In genomic region chr5:129138576-129138975, GRCm38 (mm10) we compare ENCODE assay signal across 8 mouse cellular contexts. TPM values are rescaled to one million over a fixed set of nuclear protein-coding genes. Genes with fewer than 3 reads are reported as not detected.
DNase-seq lines count a peak whose midpoint lies in the region; ATAC-seq lines count a peak whose summit lies in the region.
"Had no signal": no experiment of that assay in that cellular context is flagged by ENCODE, and none has a peak within 500 bp of the region (broad histone marks: within the 10 kb centered on the region; RNA-seq: fewer than 3 reads in every experiment).

No protein-coding gene starts in this region.

- ATAC-seq in heart, embryonic 12.5 days (ENCODE audit: insufficient number of reproducible peaks, low FRiP score) = no peak

- WGBS in heart, embryonic 12.5 days = 72% methylated on average over 15 of the region's 15 CpGs

- H3K9me3 ChIP-seq in heart, embryonic 12.5 days (replicated peaks) = no peaks in the 10 kb centered on the region

- no peaks in the 10 kb centered on the region for H3K36me3 ChIP-seq in heart, embryonic 12.5 days

- H3K9ac ChIP-seq in heart, embryonic 12.5 days = no peak overlapping the region

- H3K4me1 ChIP-seq in heart, embryonic 12.5 days (replicated peaks) = 0 out of 2 replicates have a peak, but pooled peaks cover 2% of the 10 kb centered on the region

- H3K27ac ChIP-seq in heart, embryonic 12.5 days (ENCODE audit: poor library complexity, severe bottlenecking) = no peak overlapping the region

- no peak overlapping the region for H3K4me2 ChIP-seq in heart, embryonic 12.5 days

- H3K27me3 ChIP-seq in heart, embryonic 12.5 days (replicated peaks) = no peaks in the 10 kb centered on the region

- DNase-seq in heart, postnatal 36 days = peak; percentile 5 to 17
- peak; percentile 27 for DNase-seq in gastrocnemius, postnatal 14 days
- peak; percentile 36 to 49 for DNase-seq in layer of hippocampus, postnatal 10 days (ENCODE audit: low spot score in 2 of 2)
- DNase-seq in right cerebral cortex, postnatal 25 days = peak; percentile 69
- DNase-seq in adrenal gland, postnatal 25 days = no peak
- no peak for DNase-seq in neural tube, embryonic 10.5 days (ENCODE audit: extremely low spot score, low spot score)
- DNase-seq: thymus, adult 2 months had no signal

- intact Hi-C loops in heart, postnatal 36 days (cut with DNase I) = no loop called here
- intact Hi-C loops in gastrocnemius, postnatal 14 days (cut with DNase I; ENCODE audit: low total_unique reads) = no loop called here

- H3K4me3 ChIP-seq in heart, embryonic 12.5 days = no peak overlapping the region

RNA-seq across cellular contexts. Expression of gene Adgrd1, which starts 42.0 kb away (rescaled TPM):
- total RNA-seq in heart, postnatal 36 days (2021) = 1 to 10 TPM; 4.7 to 5.9 TPM
- polyA plus RNA-seq in heart, embryonic 12.5 days (2016; fragmentation: Nextera tagmentation; extraction: Ambion mirVana) = 0.31 and 0.54 TPM in 2 replicates
- 1 to 10 TPM; 4.4 to 6.1 TPM for total RNA-seq in gastrocnemius, postnatal 14 days (2021)
- under 1 TPM; 0.55 to 0.60 TPM for total RNA-seq in layer of hippocampus, postnatal 10 days (2021)
- 1.6 and 2.3 TPM in 2 replicates for total RNA-seq in adrenal gland, postnatal 25 days (2021)

Comparison
In these comparisons a context has a peak if more than half of its experiments do, and no peak if none do; other contexts are left out.
1. DNase-seq: peak in heart, postnatal 36 days (2 of 2), gastrocnemius, postnatal 14 days (single experiment), layer of hippocampus, postnatal 10 days (2 of 2) and right cerebral cortex, postnatal 25 days (single experiment); none in adrenal gland, postnatal 25 days (single experiment) and neural tube, embryonic 10.5 days (single experiment).